Mouse (Mus musculus) midbrain, embryonic 15.5 days (tissue): ENCODE results near the gene Sdccag8. TPM values are rescaled to one million over a fixed set of nuclear protein-coding genes. Genes with fewer than 3 reads are reported as not detected.

Experiments
- ATAC-seq: fragments of 200-750 bp; cut with Nextera tagmentation; replicated peaks from 2 replicates; pipeline ENCODE4 v1.8.0; 2017; ENCODE audit warnings: moderate TSS enrichment
- H3K27ac ChIP-seq: fragments of 300-500 bp; sonication (generic); 2 replicates; pipeline ENCODE4 v1.5.1; 2015; ENCODE audit warnings: mild to moderate bottlenecking, inconsistent platforms
- H3K27me3 ChIP-seq: fragments of 300-500 bp; sonication (generic); replicated peaks from 2 replicates; pipeline ENCODE4 v1.6.1; 2015; ENCODE audit warnings: inconsistent platforms
- H3K36me3 ChIP-seq: fragments of 300-500 bp; sonication (generic); replicated peaks from 2 replicates; pipeline ENCODE4 v1.6.1; 2015; ENCODE audit warnings: inconsistent platforms
- H3K4me1 ChIP-seq: fragments of 300-500 bp; sonication (generic); 2 replicates; pipeline ENCODE4 v1.6.1; 2015; ENCODE audit warnings: inconsistent platforms
- H3K4me2 ChIP-seq: fragments of 300-500 bp; sonication (generic); 2 replicates; pipeline ENCODE4 v1.6.1; 2015; ENCODE audit warnings: inconsistent platforms, mild to moderate bottlenecking, moderate library complexity
- H3K4me3 ChIP-seq: fragments of 300-500 bp; sonication (generic); 2 replicates; pipeline ENCODE4 v1.5.1; 2015; ENCODE audit warnings: mild to moderate bottlenecking, inconsistent platforms
- H3K9ac ChIP-seq: fragments of 300-500 bp; sonication (generic); 2 replicates; pipeline ENCODE4 v1.6.1; 2015; ENCODE audit warnings: mild to moderate bottlenecking, inconsistent platforms
- H3K9me3 ChIP-seq: fragments of 300-500 bp; sonication (generic); 2 replicates; pipeline ENCODE4 v1.6.1; 2016; ENCODE audit warnings: inconsistent platforms
- WGBS: fragments of 180-500 bp; shearing (Covaris S2); methylation state at CpG from one replicate; pipeline ENCODE4 v1.1.7; 2015; ENCODE audit warnings: mixed read lengths; 5-methylcytosine and 5-hydroxymethylcytosine counted together
- polyA plus RNA-seq: library from polyadenylated mRNA; unstranded; fragments of >200 nt; fragmentation: Nextera tagmentation; extraction: Ambion mirVana; gene quantifications from 2 replicates; pipeline ENCODE4 v1.2.1, GENCODE M21; 2015

Sdccag8 gene
- polyA plus RNA-seq, 1 experiment from 2014 or later = 28.2 TPM

GRCm38 (mm10) chr1:177035460-177035859 is 221.0 kb downstream of the Sdccag8 start:
- WGBS = 57% methylated on average over 2 of the region's 2 CpGs
- H3K36me3 ChIP-seq = no peaks in the 10 kb centered on the region
- no peaks in the 10 kb centered on the region for H3K9me3 ChIP-seq
- no peak for ATAC-seq
- H3K4me3 ChIP-seq = no peak overlapping the region
- no peak overlapping the region for H3K9ac ChIP-seq
- peaks cover 2% of the 10 kb centered on the region; the same call in 1 of the 2 replicates for H3K4me1 ChIP-seq
- no peak overlapping the region for H3K4me2 ChIP-seq
- H3K27me3 ChIP-seq = no peaks in the 10 kb centered on the region
- no peak overlapping the region for H3K27ac ChIP-seq

GRCm38 (mm10) chr1:177038383-177038782 is 223.9 kb downstream of the Sdccag8 start:
- no peaks in the 10 kb centered on the region for H3K9me3 ChIP-seq

GRCm38 (mm10) chr1:177039093-177039674 is 224.7 kb downstream of the Sdccag8 start:
- Histone ChIP-seq H3K27ac (no peak overlapping the region), H3K4me3 (no peak overlapping the region), H3K4me1 (peaks cover 2% of the 10 kb centered on the region; the same call in 1 of the 2 replicates), H3K9me3 (no peaks in the 10 kb centered on the region), H3K9ac (no peak overlapping the region), H3K36me3 (no peaks in the 10 kb centered on the region), H3K27me3 (no peaks in the 10 kb centered on the region), H3K4me2 (no peak overlapping the region)
- no peak for ATAC-seq
- 69% methylated on average over 6 of the region's 6 CpGs for WGBS

More at GRCm38 (mm10) chr1:177038383-177038782, 223.9 kb downstream of the Sdccag8 start:
- ATAC-seq = 0 out of 2 replicates have a peak, but pooled peaks have one; percentile 40
- H3K4me1 ChIP-seq = peaks cover 2% of the 10 kb centered on the region; the same call in 1 of the 2 replicates
- no peak overlapping the region for H3K9ac ChIP-seq
- 36% methylated on average over 2 of the region's 2 CpGs for WGBS
- no peak overlapping the region for H3K4me2 ChIP-seq
- H3K27ac ChIP-seq = no peak overlapping the region
- H3K27me3 ChIP-seq = no peaks in the 10 kb centered on the region
- no peaks in the 10 kb centered on the region for H3K36me3 ChIP-seq
- no peak overlapping the region for H3K4me3 ChIP-seq

GRCm38 (mm10) chr1:177040058-177040457 is 225.6 kb downstream of the Sdccag8 start:
- ATAC-seq = no peak
- Histone ChIP-seq H3K27me3 (no peaks in the 10 kb centered on the region), H3K9me3 (no peaks in the 10 kb centered on the region), H3K4me1 (peaks cover 2% of the 10 kb centered on the region; the same call in 1 of the 2 replicates), H3K9ac (no peak overlapping the region), H3K4me3 (no peak overlapping the region), H3K4me2 (no peak overlapping the region), H3K27ac (no peak overlapping the region), H3K36me3 (no peaks in the 10 kb centered on the region)
- WGBS = 37% methylated on average over 4 of the region's 4 CpGs

GRCm38 (mm10) chr1:177045885-177046284 is 231.4 kb downstream of the Sdccag8 start:
- no peak overlapping the region for H3K4me3 ChIP-seq
- H3K27me3 ChIP-seq = no peaks in the 10 kb centered on the region
- no peaks in the 10 kb centered on the region for H3K9me3 ChIP-seq
- no peak overlapping the region for H3K4me2 ChIP-seq
- no peaks in the 10 kb centered on the region for H3K36me3 ChIP-seq
- H3K27ac ChIP-seq = no peak overlapping the region
- no peak overlapping the region for H3K9ac ChIP-seq
- no peaks in the 10 kb centered on the region for H3K4me1 ChIP-seq
- ATAC-seq = no peak

GRCm38 (mm10) chr1:177046963-177047362 is 232.5 kb downstream of the Sdccag8 start:
- H3K4me3 ChIP-seq = no peak overlapping the region
- no peaks in the 10 kb centered on the region for H3K27me3 ChIP-seq
- H3K36me3 ChIP-seq = no peaks in the 10 kb centered on the region
- WGBS = 75% methylated on average over 2 of the region's 2 CpGs
- ATAC-seq = no peak
- H3K27ac ChIP-seq = no peak overlapping the region
- no peak overlapping the region for H3K9ac ChIP-seq
- H3K4me1 ChIP-seq = no peaks in the 10 kb centered on the region
- no peak overlapping the region for H3K4me2 ChIP-seq
- H3K9me3 ChIP-seq = no peaks in the 10 kb centered on the region

- no peak overlapping the region for H3K4me2 ChIP-seq
- WGBS = 90% methylated on average over 2 of the region's 2 CpGs
- H3K9ac ChIP-seq = no peak overlapping the region
- H3K27ac ChIP-seq = no peak overlapping the region
- H3K36me3 ChIP-seq = no peaks in the 10 kb centered on the region
- H3K9me3 ChIP-seq = no peaks in the 10 kb centered on the region
- no peak for ATAC-seq
- no peak overlapping the region for H3K4me3 ChIP-seq
- H3K4me1 ChIP-seq = no peaks in the 10 kb centered on the region
- no peaks in the 10 kb centered on the region for H3K27me3 ChIP-seq
These were observed 234.3 kb downstream of the Sdccag8 start for GRCm38 (mm10) chr1:177048773-177049172.

GRCm38 (mm10) chr1:177051366-177051963 is 237.0 kb downstream of the Sdccag8 start:
- Histone ChIP-seq H3K4me3 (no peak overlapping the region), H3K27ac (no peak overlapping the region), H3K4me2 (no peak overlapping the region), H3K4me1 (no peaks in the 10 kb centered on the region), H3K27me3 (no peaks in the 10 kb centered on the region), H3K36me3 (no peaks in the 10 kb centered on the region), H3K9me3 (no peaks in the 10 kb centered on the region), H3K9ac (no peak overlapping the region)
- WGBS = 79% methylated on average over 11 of the region's 11 CpGs
- ATAC-seq = no peak

GRCm38 (mm10) chr1:177054891-177055290 is 240.4 kb downstream of the Sdccag8 start:
- no peaks in the 10 kb centered on the region for H3K4me1 ChIP-seq
- no peak overlapping the region for H3K4me3 ChIP-seq
- no peak overlapping the region for H3K27ac ChIP-seq
- no peak overlapping the region for H3K9ac ChIP-seq
- H3K36me3 ChIP-seq = no peaks in the 10 kb centered on the region
- no peak overlapping the region for H3K4me2 ChIP-seq
- no peaks in the 10 kb centered on the region for H3K27me3 ChIP-seq
- H3K9me3 ChIP-seq = no peaks in the 10 kb centered on the region
- no peak for ATAC-seq
- 58% methylated on average over 2 of the region's 2 CpGs for WGBS

GRCm38 (mm10) chr1:177061761-177062160 is 247.3 kb downstream of the Sdccag8 start:
- Histone ChIP-seq H3K9ac (no peak overlapping the region), H3K4me2 (no peak overlapping the region), H3K4me1 (no peaks in the 10 kb centered on the region), H3K27me3 (no peaks in the 10 kb centered on the region), H3K36me3 (no peaks in the 10 kb centered on the region), H3K4me3 (no peak overlapping the region), H3K9me3 (no peaks in the 10 kb centered on the region), H3K27ac (no peak overlapping the region)
- 87% methylated on average over 2 of the region's 2 CpGs for WGBS
- no peak for ATAC-seq

- Histone ChIP-seq H3K4me1 (no peaks in the 10 kb centered on the region), H3K9ac (no peak overlapping the region), H3K36me3 (no peaks in the 10 kb centered on the region), H3K4me3 (no peak overlapping the region), H3K27ac (no peak overlapping the region), H3K27me3 (no peaks in the 10 kb centered on the region), H3K9me3 (no peaks in the 10 kb centered on the region), H3K4me2 (no peak overlapping the region)
- ATAC-seq = no peak
These were observed 251.3 kb downstream of the Sdccag8 start for GRCm38 (mm10) chr1:177065732-177066131.

- whole genome bisulfite sequencing = 60% methylated on average over 8 of the region's 8 CpGs
- Histone ChIP-seq H3K4me3 (no peak overlapping the region), H3K9ac (no peak overlapping the region), H3K27me3 (no peaks in the 10 kb centered on the region), H3K4me1 (no peaks in the 10 kb centered on the region), H3K36me3 (no peaks in the 10 kb centered on the region), H3K4me2 (no peak overlapping the region), H3K9me3 (no peaks in the 10 kb centered on the region), H3K27ac (no peak overlapping the region)
- ATAC-seq = 0 out of 2 replicates have a peak, but pooled peaks have one; percentile 24
These were observed 252.7 kb downstream of the Sdccag8 start for GRCm38 (mm10) chr1:177067123-177067646.

- no peak overlapping the region for H3K9ac ChIP-seq
- WGBS = 93% methylated on average over 2 of the region's 2 CpGs
- H3K4me2 ChIP-seq = no peak overlapping the region
- H3K4me3 ChIP-seq = no peak overlapping the region
- H3K36me3 ChIP-seq = no peaks in the 10 kb centered on the region
- no peaks in the 10 kb centered on the region for H3K9me3 ChIP-seq
- no peak overlapping the region for H3K27ac ChIP-seq
- no peaks in the 10 kb centered on the region for H3K27me3 ChIP-seq
- no peak for ATAC-seq
- H3K4me1 ChIP-seq = no peaks in the 10 kb centered on the region
These were observed 254.7 kb downstream of the Sdccag8 start for GRCm38 (mm10) chr1:177069161-177069560.
